Mouse (Mus musculus) ovary, postnatal 36 days (tissue): ENCODE measurements around the gene Sdhd.

Source experiments
- DNase-seq: peaks from one replicate; pipeline ENCODE4 v3.0.0; 2022; ENCODE audit warnings: low spot score, mixed read lengths

Sdhd gene

DNA sequence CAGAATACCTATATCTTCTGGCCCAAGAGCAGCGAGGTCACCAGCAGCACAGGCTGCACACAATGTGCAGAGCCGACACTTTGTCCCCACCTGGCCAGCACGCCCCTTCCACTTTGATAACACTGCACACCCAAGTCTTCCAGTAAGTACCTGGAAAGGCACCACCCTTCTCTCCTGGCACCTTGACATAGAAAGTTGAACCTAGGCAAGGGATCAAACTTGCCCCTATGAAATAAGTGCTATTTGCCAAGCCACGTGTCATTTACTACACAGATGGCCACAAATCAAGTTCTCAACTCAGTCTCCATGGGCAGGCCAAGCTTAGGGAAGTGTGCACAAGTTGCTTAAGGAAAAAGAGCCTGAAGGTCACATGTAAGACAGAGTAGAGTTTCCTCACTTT lies 16.7 kb downstream of the Sdhd start:
- no peak for DNase-seq

DNA sequence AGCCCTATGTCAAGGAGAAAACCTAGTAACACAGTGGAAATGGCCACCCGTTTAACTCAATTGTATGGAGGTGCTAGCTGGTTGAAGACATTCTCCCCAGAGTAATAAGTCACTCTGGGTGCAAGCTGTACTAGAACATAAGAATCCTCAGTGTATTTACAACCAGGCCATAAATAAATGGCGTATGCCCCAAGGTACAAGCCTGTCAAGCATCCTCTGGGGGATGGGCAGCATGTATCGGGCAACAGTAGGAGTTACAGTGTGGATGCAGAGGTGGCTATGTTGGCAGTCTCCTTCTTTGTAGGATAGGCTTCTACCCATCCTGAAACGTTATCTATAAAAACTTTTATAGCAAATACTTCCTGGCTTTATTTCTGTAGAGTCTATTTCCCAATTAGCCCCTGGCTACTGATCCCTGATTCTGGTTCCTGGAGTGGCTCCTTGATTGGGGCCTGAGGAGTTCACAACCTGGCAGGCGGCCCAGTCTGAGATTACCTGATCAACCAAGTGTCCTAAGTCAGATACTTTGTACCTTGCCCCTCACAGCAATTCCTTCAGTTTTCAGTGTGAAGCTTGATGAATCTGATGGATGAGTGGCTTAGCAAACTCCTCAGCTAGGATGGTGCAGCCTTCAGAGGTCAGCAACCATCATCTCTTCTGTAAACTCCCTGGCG lies 18.3 kb downstream of the Sdhd start:
- DNase-seq = no peak

GRCm38 (mm10) chr9:50580370-50580769 lies 23.2 kb downstream of the Sdhd start:
- DNase-seq = no peak

GRCm38 (mm10) chr9:50569599-50570525 lies 33.8 kb downstream of the Sdhd start:
- no peak for DNase-seq

DNA sequence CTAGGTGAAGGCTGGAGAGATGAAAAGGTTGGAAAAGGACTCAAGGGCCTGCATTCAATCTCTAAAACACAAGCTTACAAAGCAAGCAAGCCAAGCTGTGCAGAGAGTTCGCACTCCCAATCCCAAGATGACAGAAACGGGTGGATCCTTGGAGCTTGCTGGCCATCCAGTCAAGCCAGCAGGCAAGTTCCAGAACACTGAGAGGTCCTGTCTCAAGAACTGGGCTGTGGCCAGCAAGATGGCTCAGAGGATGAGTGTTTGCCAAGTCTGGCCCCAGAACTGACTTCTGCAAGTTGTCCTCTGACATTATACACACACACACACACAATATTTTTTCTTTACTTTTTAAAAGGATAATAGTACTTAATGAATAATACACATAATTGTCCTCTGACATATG lies 35.7 kb downstream of the Sdhd start:
- DNase-seq = no peak

DNA sequence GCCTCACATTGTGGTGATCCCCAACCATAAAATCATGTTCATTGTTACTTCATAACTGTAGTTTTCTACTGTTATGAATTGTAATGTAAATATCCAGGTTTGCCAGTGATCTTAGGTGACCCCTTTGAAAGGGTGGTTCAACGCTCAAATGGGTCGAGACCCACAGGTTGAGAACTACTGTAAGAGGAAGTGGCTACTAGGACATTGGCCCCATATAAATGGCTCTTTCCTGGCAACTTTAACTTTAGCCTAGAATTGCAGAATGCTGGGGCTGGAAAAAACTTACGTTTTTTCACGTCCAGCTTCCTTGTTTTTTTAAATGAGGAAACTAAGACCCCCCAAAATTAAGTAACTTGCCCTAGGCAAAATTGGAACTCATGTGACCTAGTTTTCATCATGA lies 36.2 kb downstream of the Sdhd start:
- no peak for DNase-seq

GRCm38 (mm10) chr9:50565940-50566339 lies 37.7 kb downstream of the Sdhd start:
- no peak for DNase-seq

DNA sequence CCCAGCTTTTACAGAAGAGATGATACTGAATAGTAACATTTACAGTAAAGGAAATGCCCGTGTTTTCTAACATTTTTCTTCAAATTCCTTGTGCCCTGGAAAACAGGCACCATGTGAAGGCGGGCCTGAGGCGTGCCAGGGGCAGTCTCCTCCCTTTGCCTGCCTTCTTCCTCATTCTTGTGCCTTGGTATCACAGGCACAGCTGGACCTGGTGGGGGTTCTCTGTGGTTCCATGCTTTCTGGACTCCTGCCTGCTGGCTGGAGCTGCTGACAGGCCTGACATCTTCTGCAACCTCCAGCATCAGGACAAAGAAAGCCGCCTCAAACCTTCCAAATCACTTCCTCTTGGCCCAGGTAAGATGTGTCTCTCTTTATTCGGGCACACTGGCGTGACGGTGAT lies 38.4 kb downstream of the Sdhd start:
- DNase-seq = peak; percentile 52

- DNase-seq = no peak
Measured at GRCm38 (mm10) chr9:50561918-50562360, 41.7 kb downstream of the Sdhd start.

- no peak for DNase-seq
Measured at GRCm38 (mm10) chr9:50561145-50561917, 42.3 kb downstream of the Sdhd start, which contains the start of gene Tex12. Gene Tex12, minus strand, starts transcription at chr9:50561325.

GRCm38 (mm10) chr9:50555094-50555446 lies 48.5 kb downstream of the Sdhd start, which contains the start of gene Bco2:
Gene Bco2, minus strand, starts transcription at chr9:50555181.
- DNase-seq = no peak

DNA sequence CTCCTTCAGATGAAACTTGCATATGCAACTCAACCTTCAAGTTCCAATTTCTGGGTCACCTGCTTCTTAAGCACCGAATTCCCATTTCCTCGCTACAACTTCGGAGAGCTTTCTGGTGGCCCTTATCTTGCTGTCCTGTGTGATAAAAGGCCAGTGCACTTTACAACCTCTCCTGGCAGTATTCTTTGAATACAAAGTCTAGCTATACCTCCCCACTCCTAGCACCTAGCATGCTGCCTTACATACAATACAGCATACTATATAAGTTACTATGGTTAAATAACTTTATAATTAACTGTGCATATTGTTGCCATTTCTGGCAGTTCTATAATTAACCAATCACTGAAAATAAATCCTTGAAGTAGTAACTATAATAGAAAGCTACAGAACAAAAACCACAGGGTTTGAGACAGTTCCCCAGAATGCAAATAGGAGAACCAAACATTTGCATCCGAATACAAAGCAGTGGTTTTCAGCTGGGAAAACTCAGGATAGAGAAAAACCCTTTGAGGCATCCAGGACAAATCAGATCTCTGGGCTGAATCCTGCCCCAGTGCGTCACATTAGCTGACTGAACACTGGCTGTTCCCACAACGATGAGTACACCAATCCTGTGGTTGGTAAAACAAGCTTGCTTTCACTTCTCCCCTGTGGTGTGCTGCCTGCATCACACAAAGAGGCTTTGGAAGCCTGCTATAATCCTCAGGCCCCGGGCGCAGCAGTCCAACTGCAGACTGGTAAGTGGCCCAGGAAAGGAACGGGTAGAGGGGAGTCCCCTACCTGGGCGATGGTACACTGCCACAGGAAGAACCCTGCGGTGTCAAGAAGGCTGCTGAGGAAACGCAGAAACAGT lies 49.1 kb downstream of the Sdhd start, which contains the start of gene Il18:
Il18 (plus strand) TSS at position 587 of the 853 bp plus-strand sequence.
- peak; percentile 27 for DNase-seq

- DNase-seq = no peak
Measured at GRCm38 (mm10) chr9:50553547-50553946, 50.1 kb downstream of the Sdhd start.

GRCm38 (mm10) chr9:50552206-50552605 lies 51.4 kb downstream of the Sdhd start:
- DNase-seq = no peak

- DNase-seq = no peak
Measured at GRCm38 (mm10) chr9:50548936-50549335, 54.7 kb downstream of the Sdhd start.

DNA sequence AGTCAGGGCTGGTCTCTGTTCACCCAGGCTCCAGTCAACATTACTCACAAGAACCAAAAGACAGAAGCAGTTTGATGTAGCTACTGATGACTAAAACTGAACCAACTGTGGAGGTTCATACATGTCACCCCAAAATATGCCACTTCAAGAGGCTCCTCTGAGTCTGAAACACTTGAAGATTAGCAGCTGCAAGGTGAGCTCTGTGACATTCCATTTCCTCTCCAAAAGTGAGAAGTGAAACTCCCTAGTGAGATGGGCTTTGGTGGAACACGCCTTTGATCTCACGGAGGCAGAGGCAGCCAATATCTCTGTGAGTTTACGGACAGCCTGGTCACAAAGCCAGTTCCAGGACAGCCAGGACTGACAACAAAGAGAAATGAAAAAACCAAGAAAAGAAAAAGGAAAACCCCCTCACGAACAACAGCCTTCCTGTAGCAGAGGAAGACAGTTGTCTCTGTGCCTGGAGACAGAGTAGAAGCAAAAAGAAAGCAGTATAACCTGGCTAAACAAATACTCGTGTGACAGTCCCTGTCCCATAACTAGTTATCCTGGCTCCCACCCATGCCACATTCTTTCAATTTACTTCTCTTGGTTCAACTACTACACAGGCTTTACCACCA lies 55.6 kb downstream of the Sdhd start:
- DNase-seq = no peak
